Mouse (Mus musculus) adrenal gland, postnatal 14 days (tissue): ENCODE measurements around the gene Olfr569. TPM values are rescaled to one million over a fixed set of nuclear protein-coding genes. Genes with fewer than 3 reads are reported as not detected.

Source experiments
- DNase-seq: peaks from one replicate; pipeline ENCODE4 v3.0.0; 2021; ENCODE audit warnings: mixed read lengths
- long read RNA-seq, 2 experiments: library from polyadenylated mRNA; stranded (forward); transcript quantifications; one replicate each; pipeline ENCODE4 v2.0.0; 2021
- total RNA-seq: library from RNA; stranded (reverse); gene quantifications from 2 replicates; pipeline ENCODE4 v1.2.3, GENCODE M21; 2021

The Olfr569 gene
- total RNA-seq = not detected in 2 replicates
- long read RNA-seq, experiment 1 = 0 reads
- long read RNA-seq, experiment 2 = 0 reads

GRCm38 (mm10) chr7:102890782-102891181 lies at the start of gene Olfr569:
Gene Olfr569 (minus strand): TSS chr7:102890882.
- DNase-seq = no peak

GRCm38 (mm10) chr7:102927105-102927504 lies 36.4 kb upstream of the Olfr569 start:
- no peak for DNase-seq

GRCm38 (mm10) chr7:102924109-102924508 lies 33.4 kb upstream of the Olfr569 start, which contains the start of gene Olfr572:
Gene Olfr572 (plus strand): TSS chr7:102924409.
- DNase-seq = no peak

- DNase-seq = no peak
Measured at GRCm38 (mm10) chr7:102919632-102920031, 28.9 kb upstream of the Olfr569 start.

GRCm38 (mm10) chr7:102917032-102917875 lies 26.6 kb upstream of the Olfr569 start, which contains the start of gene Olfr571:
Gene Olfr571 (minus strand): TSS chr7:102917536.
- no peak for DNase-seq

GRCm38 (mm10) chr7:102916405-102916804 lies 25.7 kb upstream of the Olfr569 start:
- DNase-seq = no peak

GRCm38 (mm10) chr7:102915261-102915660 lies 24.6 kb upstream of the Olfr569 start:
- DNase-seq = no peak

- no peak for DNase-seq
Measured at GRCm38 (mm10) chr7:102876822-102877221, 13.9 kb downstream of the Olfr569 start, which contains the start of gene Olfr568. Gene Olfr568 (plus strand): TSS chr7:102877122.

GRCm38 (mm10) chr7:102858665-102859064 lies 32.0 kb downstream of the Olfr569 start, which contains the start of gene Olfr566:
Gene Olfr566 (minus strand): TSS chr7:102858765.
- DNase-seq = no peak

- no peak for DNase-seq
Measured at GRCm38 (mm10) chr7:102855807-102856206, 34.9 kb downstream of the Olfr569 start.

Other genes with a start within 250 kb of the Olfr569 start
- gene Olfr555, start 232.1 kb downstream of the Olfr569 start, total RNA-seq = not detected in 2 replicates
- not detected in 2 replicates for gene Olfr556, start 226.0 kb downstream of the Olfr569 start, total RNA-seq
- 9.4 and 10.3 TPM in 2 replicates for gene Trim68, start 203.6 kb downstream of the Olfr569 start, total RNA-seq
- gene Olfr557, start 195.0 kb downstream of the Olfr569 start, total RNA-seq = not detected in 2 replicates
- gene Olfr558, start 188.7 kb downstream of the Olfr569 start, total RNA-seq = 1.1 and 1.4 TPM in 2 replicates
- gene Olfr33, start 171.8 kb downstream of the Olfr569 start, total RNA-seq = not detected in 2 replicates
- not detected in 2 replicates for gene Olfr559, start 163.4 kb downstream of the Olfr569 start, total RNA-seq
- gene Olfr560, start 131.5 kb downstream of the Olfr569 start, total RNA-seq = not detected in 2 replicates
- 0.82 and 1.8 TPM in 2 replicates for gene Olfr78, start 131.4 kb downstream of the Olfr569 start, total RNA-seq
- not detected in 2 replicates for gene Olfr561, start 119.7 kb downstream of the Olfr569 start, total RNA-seq
- gene Olfr564, start 87.4 kb downstream of the Olfr569 start, total RNA-seq = not detected in 2 replicates
- not detected in 2 replicates for gene Olfr566, start 32.1 kb downstream of the Olfr569 start, total RNA-seq
- not detected in 2 replicates for gene Olfr568, start 13.8 kb downstream of the Olfr569 start, total RNA-seq
- gene Olfr570, start 3.7 kb upstream of the Olfr569 start, total RNA-seq = not detected in 2 replicates
- not detected in 2 replicates for gene Olfr571, start 26.7 kb upstream of the Olfr569 start, total RNA-seq
- gene Olfr572, start 33.5 kb upstream of the Olfr569 start, total RNA-seq = not detected in 2 replicates
- not detected in 2 replicates for gene Olfr573-ps1, start 51.7 kb upstream of the Olfr569 start, total RNA-seq
- gene Olfr574, start 57.6 kb upstream of the Olfr569 start, total RNA-seq = not detected in 2 replicates
- gene Olfr575, start 67.9 kb upstream of the Olfr569 start, total RNA-seq = not detected in 2 replicates
- gene Olfr576, start 71.8 kb upstream of the Olfr569 start, total RNA-seq = not detected in 2 replicates
- gene Olfr577, start 85.1 kb upstream of the Olfr569 start, total RNA-seq = not detected in 2 replicates
- not detected in 2 replicates for gene Olfr578, start 98.4 kb upstream of the Olfr569 start, total RNA-seq
- gene Olfr582, start 147.1 kb upstream of the Olfr569 start, total RNA-seq = not detected in 2 replicates
- gene Olfr583, start 160.4 kb upstream of the Olfr569 start, total RNA-seq = not detected in 2 replicates
- gene Olfr584, start 191.0 kb upstream of the Olfr569 start, total RNA-seq = not detected in 2 replicates
- not detected in 2 replicates for gene Olfr585, start 206.8 kb upstream of the Olfr569 start, total RNA-seq
- not detected in 2 replicates for gene Olfr586, start 234.8 kb upstream of the Olfr569 start, total RNA-seq
- gene Olfr588-ps1, start 250.0 kb upstream of the Olfr569 start, total RNA-seq = not detected in 2 replicates